Mouse (Mus musculus): ENCODE results near the gene Ccdc40. TPM values are rescaled to one million over a fixed set of nuclear protein-coding genes. Genes with fewer than 3 reads are reported as not detected.

The Ccdc40 gene
- polyA plus RNA-seq, 1 experiment: 0.47 TPM

GRCm38 (mm10) chr11:119207986-119208385 is 20.4 kb upstream of the Ccdc40 start:
- H3K27me3 ChIP-seq (ENCODE audit: control insufficient read depth, insufficient read depth, low read length): no peaks in the 10 kb centered on the region
- H3K27ac ChIP-seq (ENCODE audit: insufficient read depth, low read length): no peak overlapping the region
- DNase-seq (ENCODE audit: low read depth in 1 of 2, low spot score in 2 of 2): no peak
- 91% methylated on average over 6 of the region's 6 CpGs for WGBS
- TF ChIP-seq CTCF (IDR thresholded peaks at IDR 0.05; ENCODE audit: extremely low read depth, insufficient read depth, insufficient read length, insufficient replicate concordance) (no peak), POLR2A (IDR thresholded peaks at IDR 0.05; ENCODE audit: low read depth, low read length) (no peak)
- no peaks in the 10 kb centered on the region for H3K36me3 ChIP-seq (ENCODE audit: control insufficient read depth, insufficient read depth, low read length)
- H3K4me1 ChIP-seq (ENCODE audit: control insufficient read depth, insufficient read depth, insufficient read length): no peaks in the 10 kb centered on the region
- no peak overlapping the region for H3K4me3 ChIP-seq (ENCODE audit: extremely low read depth, insufficient read depth, insufficient read length)

- Histone ChIP-seq H3K4me1 (ENCODE audit: control insufficient read depth, insufficient read depth, insufficient read length) (no peaks in the 10 kb centered on the region), H3K27ac (ENCODE audit: insufficient read depth, low read length) (no peak overlapping the region), H3K36me3 (ENCODE audit: control insufficient read depth, insufficient read depth, low read length) (no peaks in the 10 kb centered on the region), H3K27me3 (ENCODE audit: control insufficient read depth, insufficient read depth, low read length) (no peaks in the 10 kb centered on the region), H3K4me3 (ENCODE audit: extremely low read depth, insufficient read depth, insufficient read length) (no peak overlapping the region)
- TF ChIP-seq POLR2A (IDR thresholded peaks at IDR 0.05; ENCODE audit: low read depth, low read length) (no peak), CTCF (IDR thresholded peaks at IDR 0.05; ENCODE audit: extremely low read depth, insufficient read depth, insufficient read length, insufficient replicate concordance) (no peak)
- 96% methylated on average over 20 of the region's 20 CpGs for WGBS
- DNase-seq (ENCODE audit: low read depth in 1 of 2, low spot score in 2 of 2): no peak
These were observed 19.5 kb upstream of the Ccdc40 start for GRCm38 (mm10) chr11:119208870-119209370.

GRCm38 (mm10) chr11:119209371-119210025 is 18.9 kb upstream of the Ccdc40 start:
- no peaks in the 10 kb centered on the region for H3K36me3 ChIP-seq (ENCODE audit: control insufficient read depth, insufficient read depth, low read length)
- no peaks in the 10 kb centered on the region for H3K4me1 ChIP-seq (ENCODE audit: control insufficient read depth, insufficient read depth, insufficient read length)
- TF ChIP-seq CTCF (IDR thresholded peaks at IDR 0.05; ENCODE audit: extremely low read depth, insufficient read depth, insufficient read length, insufficient replicate concordance): no peak
- no peak for TF ChIP-seq POLR2A (IDR thresholded peaks at IDR 0.05; ENCODE audit: low read depth, low read length)
- no peak overlapping the region for H3K4me3 ChIP-seq (ENCODE audit: extremely low read depth, insufficient read depth, insufficient read length)
- no peaks in the 10 kb centered on the region for H3K27me3 ChIP-seq (ENCODE audit: control insufficient read depth, insufficient read depth, low read length)
- no peak for DNase-seq (ENCODE audit: low read depth in 1 of 2, low spot score in 2 of 2)
- 82% methylated on average over 10 of the region's 10 CpGs for WGBS
- no peak overlapping the region for H3K27ac ChIP-seq (ENCODE audit: insufficient read depth, low read length)

- no peaks in the 10 kb centered on the region for H3K4me1 ChIP-seq (ENCODE audit: control insufficient read depth, insufficient read depth, insufficient read length)
- H3K4me3 ChIP-seq (ENCODE audit: extremely low read depth, insufficient read depth, insufficient read length): no peak overlapping the region
- no peaks in the 10 kb centered on the region for H3K36me3 ChIP-seq (ENCODE audit: control insufficient read depth, insufficient read depth, low read length)
- no peak for DNase-seq (ENCODE audit: low read depth in 1 of 2, low spot score in 2 of 2)
- no peaks in the 10 kb centered on the region for H3K27me3 ChIP-seq (ENCODE audit: control insufficient read depth, insufficient read depth, low read length)
- WGBS: 86% methylated on average over 32 of the region's 32 CpGs
- no peak overlapping the region for H3K27ac ChIP-seq (ENCODE audit: insufficient read depth, low read length)
- no peak for TF ChIP-seq POLR2A (IDR thresholded peaks at IDR 0.05; ENCODE audit: low read depth, low read length)
- TF ChIP-seq CTCF (IDR thresholded peaks at IDR 0.05; ENCODE audit: extremely low read depth, insufficient read depth, insufficient read length, insufficient replicate concordance): no peak
These were observed 17.9 kb upstream of the Ccdc40 start for GRCm38 (mm10) chr11:119210321-119211100.

GRCm38 (mm10) chr11:119211604-119212309 is 16.6 kb upstream of the Ccdc40 start:
- H3K4me3 ChIP-seq (ENCODE audit: extremely low read depth, insufficient read depth, insufficient read length): no peak overlapping the region
- no peak overlapping the region for H3K27ac ChIP-seq (ENCODE audit: insufficient read depth, low read length)
- TF ChIP-seq CTCF (IDR thresholded peaks at IDR 0.05; ENCODE audit: extremely low read depth, insufficient read depth, insufficient read length, insufficient replicate concordance) (no peak), POLR2A (IDR thresholded peaks at IDR 0.05; ENCODE audit: low read depth, low read length) (no peak)
- H3K27me3 ChIP-seq (ENCODE audit: control insufficient read depth, insufficient read depth, low read length): no peaks in the 10 kb centered on the region
- no peak for DNase-seq (ENCODE audit: low read depth in 1 of 2, low spot score in 2 of 2)
- 90% methylated on average over 21 of the region's 21 CpGs for WGBS
- no peaks in the 10 kb centered on the region for H3K4me1 ChIP-seq (ENCODE audit: control insufficient read depth, insufficient read depth, insufficient read length)
- H3K36me3 ChIP-seq (ENCODE audit: control insufficient read depth, insufficient read depth, low read length): no peaks in the 10 kb centered on the region

GRCm38 (mm10) chr11:119213166-119213885 is 15.0 kb upstream of the Ccdc40 start:
- Histone ChIP-seq H3K27me3 (ENCODE audit: control insufficient read depth, insufficient read depth, low read length) (no peaks in the 10 kb centered on the region), H3K36me3 (ENCODE audit: control insufficient read depth, insufficient read depth, low read length) (no peaks in the 10 kb centered on the region), H3K4me1 (ENCODE audit: control insufficient read depth, insufficient read depth, insufficient read length) (no peaks in the 10 kb centered on the region), H3K4me3 (ENCODE audit: extremely low read depth, insufficient read depth, insufficient read length) (no peak overlapping the region), H3K27ac (ENCODE audit: insufficient read depth, low read length) (no peak overlapping the region)
- WGBS: 87% methylated on average over 19 of the region's 19 CpGs
- no peak for DNase-seq (ENCODE audit: low read depth in 1 of 2, low spot score in 2 of 2)
- TF ChIP-seq CTCF (IDR thresholded peaks at IDR 0.05; ENCODE audit: extremely low read depth, insufficient read depth, insufficient read length, insufficient replicate concordance) (no peak), POLR2A (IDR thresholded peaks at IDR 0.05; ENCODE audit: low read depth, low read length) (no peak)
